Mouse (Mus musculus): ENCODE measurements around the gene Nfatc2. TPM values are rescaled to one million over a fixed set of nuclear protein-coding genes. Genes with fewer than 3 reads are reported as not detected.

Gene Nfatc2
- polyA plus RNA-seq, 1 experiment from 2014 or later, result 0.42 TPM

GRCm38 (mm10) chr2:168565538-168566253, 35.8 kb downstream of the Nfatc2 start:
- Histone ChIP-seq H3K4me3 (no peak overlapping the region), H3K27ac (no peak overlapping the region), H3K4me1 (replicated peaks) (peaks cover 16% of the 10 kb centered on the region), H3K36me3 (no peaks in the 10 kb centered on the region), H3K27me3 (ENCODE audit: insufficient read depth, poor library complexity, severe bottlenecking) (0 out of 2 replicates have a peak, but pooled peaks cover 3% of the 10 kb centered on the region), H3K9me3 (0 out of 2 replicates have a peak, but pooled peaks cover under 1% of the 10 kb centered on the region)
- WGBS, result 90% methylated on average over 19 of the region's 19 CpGs
- DNase-seq (ENCODE audit: low spot score), result no peak

- no peak overlapping the region for H3K27ac ChIP-seq
- WGBS, result 45% methylated on average over 12 of the region's 12 CpGs
Observed at GRCm38 (mm10) chr2:168563184-168563583, 38.3 kb downstream of the Nfatc2 start.

GRCm38 (mm10) chr2:168557035-168557434, 44.4 kb downstream of the Nfatc2 start:
- 73% methylated on average over 8 of the region's 8 CpGs for WGBS
- Histone ChIP-seq H3K4me1 (replicated peaks) (peaks cover 51% of the 10 kb centered on the region), H3K27ac (no peak overlapping the region), H3K9me3 (no peaks in the 10 kb centered on the region), H3K27me3 (ENCODE audit: insufficient read depth, poor library complexity, severe bottlenecking) (peaks cover 33% of the 10 kb centered on the region), H3K4me3 (no peak overlapping the region), H3K36me3 (no peaks in the 10 kb centered on the region)
- DNase-seq (ENCODE audit: low spot score), result no peak

More at GRCm38 (mm10) chr2:168563184-168563583, 38.3 kb downstream of the Nfatc2 start:
- no peaks in the 10 kb centered on the region for H3K36me3 ChIP-seq
- 0 out of 2 replicates have a peak, but pooled peaks cover 3% of the 10 kb centered on the region for H3K27me3 ChIP-seq (ENCODE audit: insufficient read depth, poor library complexity, severe bottlenecking)
- H3K4me1 ChIP-seq (replicated peaks), result peaks cover 16% of the 10 kb centered on the region
- no peaks in the 10 kb centered on the region for H3K9me3 ChIP-seq
- no peak for DNase-seq (ENCODE audit: low spot score)
- H3K4me3 ChIP-seq, result no peak overlapping the region

- Histone ChIP-seq H3K4me3 (no peak overlapping the region), H3K27ac (peak overlapping the region; percentile 62), H3K27me3 (ENCODE audit: insufficient read depth, poor library complexity, severe bottlenecking) (peaks cover 36% of the 10 kb centered on the region), H3K4me1 (replicated peaks) (peaks cover 56% of the 10 kb centered on the region), H3K9me3 (no peaks in the 10 kb centered on the region), H3K36me3 (no peaks in the 10 kb centered on the region)
- DNase-seq (ENCODE audit: low spot score), result no peak
- WGBS, result 31% methylated on average over 23 of the region's 23 CpGs
Observed at GRCm38 (mm10) chr2:168555897-168556670, 45.4 kb downstream of the Nfatc2 start.

- Histone ChIP-seq H3K4me3 (no peak overlapping the region), H3K36me3 (no peaks in the 10 kb centered on the region), H3K27ac (peak overlapping the region; percentile 76), H3K4me1 (replicated peaks) (peaks cover 70% of the 10 kb centered on the region), H3K27me3 (ENCODE audit: insufficient read depth, poor library complexity, severe bottlenecking) (peaks cover 41% of the 10 kb centered on the region), H3K9me3 (no peaks in the 10 kb centered on the region)
- 50% methylated on average over 18 of the region's 18 CpGs for WGBS
- DNase-seq (ENCODE audit: low spot score), result no peak
Observed at GRCm38 (mm10) chr2:168553541-168553961, 47.9 kb downstream of the Nfatc2 start.

- Histone ChIP-seq H3K36me3 (no peaks in the 10 kb centered on the region), H3K27me3 (ENCODE audit: insufficient read depth, poor library complexity, severe bottlenecking) (peaks cover 34% of the 10 kb centered on the region), H3K9me3 (no peaks in the 10 kb centered on the region), H3K4me3 (no peak overlapping the region), H3K27ac (peak overlapping the region; percentile 76; the same call in 1 of the 2 replicates), H3K4me1 (replicated peaks) (peaks cover 67% of the 10 kb centered on the region)
- WGBS, result 48% methylated on average over 5 of the region's 5 CpGs
- no peak for DNase-seq (ENCODE audit: low spot score)
Observed at GRCm38 (mm10) chr2:168552405-168552804, 49.1 kb downstream of the Nfatc2 start.

- H3K36me3 ChIP-seq, result no peaks in the 10 kb centered on the region
- 93% methylated on average over 7 of the region's 7 CpGs for WGBS
- no peak overlapping the region for H3K27ac ChIP-seq
- peaks cover 63% of the 10 kb centered on the region for H3K4me1 ChIP-seq (replicated peaks)
- no peak overlapping the region for H3K4me3 ChIP-seq
- H3K9me3 ChIP-seq, result no peaks in the 10 kb centered on the region
- DNase-seq (ENCODE audit: low spot score), result no peak
- H3K27me3 ChIP-seq (ENCODE audit: insufficient read depth, poor library complexity, severe bottlenecking), result peaks cover 28% of the 10 kb centered on the region
Observed at GRCm38 (mm10) chr2:168551218-168551617, 50.2 kb downstream of the Nfatc2 start.

GRCm38 (mm10) chr2:168549326-168549725, 52.1 kb downstream of the Nfatc2 start:
- Histone ChIP-seq H3K4me3 (no peak overlapping the region), H3K36me3 (no peaks in the 10 kb centered on the region), H3K9me3 (no peaks in the 10 kb centered on the region), H3K27ac (0 out of 2 replicates have a peak overlapping the region, but pooled peaks have one; percentile 0), H3K4me1 (replicated peaks) (peaks cover 55% of the 10 kb centered on the region), H3K27me3 (ENCODE audit: insufficient read depth, poor library complexity, severe bottlenecking) (peaks cover 12% of the 10 kb centered on the region)
- WGBS, result 42% methylated on average over 12 of the region's 12 CpGs
- no peak for DNase-seq (ENCODE audit: low spot score)

- Histone ChIP-seq H3K27ac (no peak overlapping the region), H3K4me1 (replicated peaks) (peaks cover 46% of the 10 kb centered on the region), H3K9me3 (no peaks in the 10 kb centered on the region), H3K27me3 (ENCODE audit: insufficient read depth, poor library complexity, severe bottlenecking) (peaks cover 11% of the 10 kb centered on the region), H3K36me3 (no peaks in the 10 kb centered on the region), H3K4me3 (no peak overlapping the region)
- no peak for DNase-seq (ENCODE audit: low spot score)
- WGBS, result 76% methylated on average over 4 of the region's 4 CpGs
Observed at GRCm38 (mm10) chr2:168548008-168548407, 53.4 kb downstream of the Nfatc2 start.

GRCm38 (mm10) chr2:168545901-168546557, 55.4 kb downstream of the Nfatc2 start:
- 66% methylated on average over 15 of the region's 15 CpGs for whole genome bisulfite sequencing
- peaks cover 8% of the 10 kb centered on the region for H3K27me3 ChIP-seq (ENCODE audit: insufficient read depth, poor library complexity, severe bottlenecking)
- peak overlapping the region; percentile 70 for H3K27ac ChIP-seq
- H3K4me3 ChIP-seq, result no peak overlapping the region
- no peaks in the 10 kb centered on the region for H3K36me3 ChIP-seq
- H3K4me1 ChIP-seq (replicated peaks), result peaks cover 31% of the 10 kb centered on the region
- no peaks in the 10 kb centered on the region for H3K9me3 ChIP-seq
- no peak for DNase-seq (ENCODE audit: low spot score)

- Histone ChIP-seq H3K4me3 (no peak overlapping the region), H3K9me3 (no peaks in the 10 kb centered on the region), H3K27me3 (ENCODE audit: insufficient read depth, poor library complexity, severe bottlenecking) (peaks cover 3% of the 10 kb centered on the region; the same call in 1 of the 2 replicates), H3K4me1 (replicated peaks) (peaks cover 27% of the 10 kb centered on the region), H3K36me3 (no peaks in the 10 kb centered on the region), H3K27ac (no peak overlapping the region)
- 78% methylated on average over 13 of the region's 13 CpGs for whole genome bisulfite sequencing
- DNase-seq (ENCODE audit: low spot score), result no peak
Observed at GRCm38 (mm10) chr2:168544102-168544501, 57.4 kb downstream of the Nfatc2 start.

- peaks cover 23% of the 10 kb centered on the region for H3K4me1 ChIP-seq (replicated peaks)
- no peak overlapping the region for H3K4me3 ChIP-seq
- H3K27ac ChIP-seq, result no peak overlapping the region
- no peaks in the 10 kb centered on the region for H3K36me3 ChIP-seq
- no peak for DNase-seq (ENCODE audit: low spot score)
- H3K27me3 ChIP-seq (ENCODE audit: insufficient read depth, poor library complexity, severe bottlenecking), result peaks cover 3% of the 10 kb centered on the region; the same call in 1 of the 2 replicates
- 63% methylated on average over 3 of the region's 3 CpGs for WGBS
- H3K9me3 ChIP-seq, result no peaks in the 10 kb centered on the region
Observed at GRCm38 (mm10) chr2:168543026-168543425, 58.4 kb downstream of the Nfatc2 start.

All from hindbrain, embryonic 10.5 days (tissue).